Mouse (Mus musculus) ES-Bruce4 (cell line): ENCODE measurements around the gene Filip1.

Experiments
- CTCF ChIP-seq: IDR thresholded peaks from one replicate; pipeline ENCODE4 v1.8.1; 2011; ENCODE audit warnings: low read depth, low read length
- POLR2A ChIP-seq: IDR thresholded peaks from one replicate; pipeline ENCODE4 v1.8.1; 2011; ENCODE audit warnings: low read length; ENCODE audit not compliant: insufficient read depth

GRCm38 (mm10) chr9:79825526-79825925 is 187.1 kb downstream of the Filip1 start:
- TF ChIP-seq CTCF (no peak), POLR2A (no peak)
